Mouse (Mus musculus): Measurements from ENCODE around the gene Ankrd27. TPM values are rescaled to one million over a fixed set of nuclear protein-coding genes. Genes with fewer than 3 reads are reported as not detected.

Gene Ankrd27
- polyA plus RNA-seq, 1 experiment: 30.6 TPM

DNA sequence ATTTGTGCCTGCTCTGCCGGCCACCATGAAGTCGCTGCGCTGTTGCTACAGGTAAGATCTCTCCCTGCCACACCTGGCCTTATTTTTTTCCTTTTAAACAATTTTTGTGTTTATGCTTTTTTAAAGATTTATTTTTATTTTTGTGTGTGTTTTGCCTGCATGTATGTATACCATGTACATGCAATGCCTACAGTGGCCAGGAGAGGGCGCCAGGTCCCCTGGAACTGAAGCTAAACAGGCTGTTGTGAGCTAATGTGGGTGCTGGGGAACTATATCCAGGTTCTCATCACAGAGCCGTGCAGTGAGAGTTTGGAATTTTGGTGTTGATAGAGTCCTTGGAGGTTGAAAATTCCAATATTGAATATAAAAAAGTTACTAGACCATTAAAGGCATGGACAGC is 42.5 kb downstream of the Ankrd27 start:
- DNase-seq (ENCODE audit: extremely low spot score in 1 of 2, low spot score in 1 of 2): peak in 1 of 2 experiments; percentile 36

DNA sequence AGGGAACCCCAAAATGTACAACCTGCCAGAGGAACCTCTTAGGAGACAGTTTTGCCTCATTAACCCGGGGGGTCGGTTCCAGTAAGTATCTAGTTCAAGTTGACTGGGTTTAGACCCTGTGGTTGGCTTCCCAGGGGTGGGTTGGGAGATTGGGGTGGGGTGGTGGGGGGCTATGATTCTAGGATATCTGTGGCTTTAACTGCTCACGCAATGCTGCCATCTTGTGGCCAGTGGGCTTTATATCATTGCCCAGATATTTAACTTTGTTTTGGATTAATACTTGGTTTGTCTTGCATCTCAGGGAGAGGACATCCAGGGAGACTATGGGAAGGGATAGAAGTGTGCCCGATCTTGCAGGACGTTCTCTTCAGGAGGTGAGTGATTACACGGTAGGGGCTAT is 50.2 kb downstream of the Ankrd27 start:
- DNase-seq (ENCODE audit: extremely low spot score in 1 of 2, low spot score in 1 of 2): peak in 1 of 2 experiments; percentile 54

DNA sequence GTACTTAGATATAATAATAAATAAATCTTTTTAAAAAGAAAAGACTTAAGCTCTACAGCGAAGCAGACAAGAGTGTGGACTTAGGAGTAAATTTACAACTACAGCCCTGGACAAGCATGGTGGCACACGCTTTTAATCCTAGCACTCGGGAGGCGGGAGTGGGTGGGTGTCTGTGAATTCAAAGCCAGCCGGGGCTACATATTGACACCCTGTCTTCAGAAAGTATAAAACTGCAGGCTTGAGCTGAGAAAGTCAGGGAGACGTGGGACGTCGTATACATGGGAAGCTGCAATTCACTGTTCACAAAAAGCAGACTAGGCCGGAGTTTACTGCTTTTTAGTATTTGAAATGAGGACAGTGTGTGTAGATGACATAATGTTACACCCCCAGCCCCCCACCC is 50.8 kb downstream of the Ankrd27 start:
- DNase-seq (ENCODE audit: extremely low spot score in 1 of 2, low spot score in 1 of 2): peak; percentile 43 to 45

- no peak for DNase-seq (ENCODE audit: extremely low spot score in 1 of 2, low spot score in 1 of 2)
Observed at GRCm38 (mm10) chr7:35640072-35640471, 54.0 kb downstream of the Ankrd27 start.

- DNase-seq (ENCODE audit: extremely low spot score in 1 of 2, low spot score in 1 of 2): no peak
Observed at GRCm38 (mm10) chr7:35646317-35647081, 60.5 kb downstream of the Ankrd27 start.

- DNase-seq (ENCODE audit: extremely low spot score in 1 of 2, low spot score in 1 of 2): peak; percentile 90 to 99
Observed at GRCm38 (mm10) chr7:35647101-35647698, 61.2 kb downstream of the Ankrd27 start, which contains the start of gene Pdcd5. Gene Pdcd5, minus strand, starts transcription at chr7:35647521.

GRCm38 (mm10) chr7:35648239-35649069 is 62.4 kb downstream of the Ankrd27 start:
- DNase-seq (ENCODE audit: extremely low spot score in 1 of 2, low spot score in 1 of 2): no peak

DNA sequence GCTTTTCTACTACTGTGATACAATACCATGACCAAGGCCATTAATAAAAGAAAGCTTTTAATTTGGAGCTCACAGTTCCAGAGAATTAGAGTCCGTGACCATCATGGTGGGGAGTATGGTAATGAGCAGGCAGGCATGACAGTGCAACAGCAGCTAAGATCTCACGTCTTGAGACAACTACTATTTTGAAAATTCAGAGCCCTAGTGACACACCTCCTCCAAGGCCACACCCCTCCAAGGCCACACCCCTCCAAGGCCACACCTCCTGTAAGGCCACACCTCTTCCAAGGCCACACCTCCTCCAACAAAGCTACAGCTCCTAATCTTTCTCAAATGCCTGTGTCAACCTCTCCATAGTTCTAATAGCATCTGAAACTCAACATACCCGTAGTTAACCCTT is 63.0 kb downstream of the Ankrd27 start:
- DNase-seq (ENCODE audit: extremely low spot score in 1 of 2, low spot score in 1 of 2): no peak

DNA sequence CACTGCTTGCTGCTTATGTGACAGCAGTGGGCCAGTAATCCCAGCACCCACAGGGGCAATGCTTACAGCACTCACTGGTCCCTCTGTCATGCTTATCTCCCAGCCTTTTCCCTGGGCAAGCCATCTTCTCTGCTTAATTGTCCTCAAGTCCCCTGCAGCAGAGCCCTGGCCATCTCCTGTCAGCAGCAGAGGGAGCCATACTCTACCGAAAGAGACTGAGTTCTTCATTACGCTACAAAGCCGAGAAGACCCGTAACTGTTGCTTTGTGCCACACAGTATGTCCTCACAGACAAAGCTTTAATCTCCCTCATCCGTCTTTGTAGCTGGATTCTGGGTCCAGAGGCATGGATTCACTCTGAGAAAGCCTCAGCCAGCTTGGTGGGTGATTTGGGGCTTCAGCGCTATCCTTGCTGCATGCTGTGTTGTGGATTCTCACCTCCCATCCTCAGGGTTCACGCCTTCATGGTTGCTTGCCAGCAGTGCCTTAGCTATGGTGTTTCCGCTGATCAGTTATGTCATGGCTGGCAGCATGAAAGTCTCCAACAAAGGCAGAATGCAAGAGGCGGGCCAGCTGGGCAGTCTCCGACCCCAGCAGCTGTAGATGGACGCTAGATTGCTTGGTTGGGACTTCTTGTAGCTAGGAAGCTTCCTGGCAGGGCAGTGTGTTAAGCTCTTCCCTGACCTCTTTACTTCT is 64.8 kb downstream of the Ankrd27 start:
- DNase-seq (ENCODE audit: extremely low spot score in 1 of 2, low spot score in 1 of 2): peak in 1 of 2 experiments; percentile 77

DNA sequence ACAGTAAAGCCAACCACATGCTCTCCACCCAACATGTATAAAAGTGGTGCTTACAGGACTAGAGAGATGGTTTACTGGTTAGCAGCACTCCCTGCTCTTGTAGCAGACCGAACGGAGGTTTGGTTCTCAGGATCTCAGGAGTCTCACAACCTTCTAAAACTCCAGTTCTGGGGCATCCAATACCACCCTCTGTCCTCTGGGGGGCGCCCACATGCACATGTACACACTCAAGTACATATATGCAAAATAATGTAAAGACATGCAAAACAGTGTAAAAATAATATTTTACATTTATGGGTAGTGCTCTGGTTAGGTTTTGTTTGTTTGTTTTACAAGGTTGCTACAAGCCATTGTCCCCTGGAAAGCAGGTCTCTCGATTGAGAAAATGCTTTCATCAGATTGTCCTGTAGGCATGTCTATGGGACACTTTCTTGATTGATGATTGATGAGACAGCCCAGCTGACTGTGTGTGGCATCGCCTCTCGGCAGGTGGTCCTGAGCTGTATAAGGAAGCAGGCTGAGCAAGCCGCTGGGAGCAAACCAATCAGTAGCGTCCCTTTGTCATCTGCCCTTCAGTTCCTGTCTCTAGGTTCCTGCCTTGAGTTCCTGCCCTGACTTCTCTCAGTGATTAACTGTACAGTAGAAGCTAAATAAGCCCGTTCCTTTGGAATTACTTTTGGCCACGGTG is 65.7 kb downstream of the Ankrd27 start:
- DNase-seq (ENCODE audit: extremely low spot score in 1 of 2, low spot score in 1 of 2): no peak

DNA sequence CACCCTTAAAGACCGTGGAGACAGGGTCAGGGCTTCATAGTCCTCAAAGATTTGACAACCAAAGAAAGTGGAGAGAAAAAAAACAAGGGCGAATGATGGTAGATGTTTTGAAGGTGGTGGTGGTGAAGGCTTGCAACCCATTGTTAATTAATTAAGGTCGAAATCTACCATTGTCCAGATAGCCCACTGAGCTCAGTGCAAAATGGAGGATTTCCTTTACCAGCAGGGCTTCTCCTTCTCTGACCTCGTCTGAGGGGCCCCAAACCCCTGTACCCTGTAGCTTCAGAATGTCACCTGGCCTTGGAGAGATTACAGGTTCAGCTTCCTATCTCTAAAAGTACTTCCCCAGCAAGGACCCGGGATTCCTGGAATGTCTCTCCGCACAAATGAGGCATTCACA is 71.8 kb downstream of the Ankrd27 start:
- DNase-seq (ENCODE audit: extremely low spot score in 1 of 2, low spot score in 1 of 2): no peak

DNA sequence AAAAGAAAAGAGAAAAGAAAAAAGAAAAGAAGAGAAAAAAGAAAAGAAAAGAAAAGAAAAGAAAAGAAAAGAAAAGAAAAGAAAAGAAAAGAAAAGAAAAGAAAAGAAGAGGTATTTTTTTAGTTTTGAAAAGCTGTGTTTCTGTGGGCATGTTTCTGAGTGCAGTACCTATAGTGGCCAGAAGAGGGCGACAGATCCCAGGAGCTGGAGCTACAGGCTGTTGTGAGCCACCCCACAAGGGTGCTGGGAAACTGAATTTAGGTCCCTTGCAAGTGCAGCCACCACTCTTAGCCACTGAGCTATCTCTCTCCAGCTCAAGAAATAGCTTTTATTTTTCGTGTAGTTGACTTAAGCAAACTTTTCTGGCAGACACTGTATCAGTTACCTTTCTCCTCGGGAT is 73.1 kb downstream of the Ankrd27 start:
- DNase-seq (ENCODE audit: extremely low spot score in 1 of 2, low spot score in 1 of 2): peak in 1 of 2 experiments; percentile 34

DNA sequence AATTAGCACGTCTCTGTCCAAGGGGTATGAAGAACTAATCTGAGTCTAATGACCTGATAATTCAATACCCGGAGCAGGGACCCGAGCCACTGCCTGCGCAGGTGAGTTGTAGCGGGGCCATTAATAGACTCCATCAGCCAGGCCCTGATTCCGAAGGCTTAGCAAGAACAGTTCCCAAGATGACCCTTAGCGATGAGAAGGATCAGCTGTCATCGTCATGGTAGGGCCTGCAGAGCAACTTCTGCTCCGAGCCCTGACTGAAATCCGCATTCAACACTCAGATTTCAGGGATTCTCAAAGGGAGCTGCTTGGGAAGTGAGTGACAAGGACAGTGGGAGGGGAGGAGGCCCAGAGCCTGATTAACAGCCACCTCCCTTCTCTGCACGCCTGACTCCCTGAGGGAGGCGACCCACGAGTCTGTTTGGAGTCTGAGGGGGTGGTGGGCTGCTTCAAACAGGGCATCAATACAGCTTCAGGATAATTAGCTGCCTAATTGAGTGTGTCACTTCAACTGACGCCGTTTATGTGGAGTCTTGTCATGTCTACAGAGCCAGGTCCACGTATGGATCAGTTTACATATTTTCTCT is 77.8 kb downstream of the Ankrd27 start:
- DNase-seq (ENCODE audit: extremely low spot score in 1 of 2, low spot score in 1 of 2): no peak

- peak in 1 of 2 experiments; percentile 30 for DNase-seq (ENCODE audit: extremely low spot score in 1 of 2, low spot score in 1 of 2)
Observed at GRCm38 (mm10) chr7:35668066-35669041, 82.3 kb downstream of the Ankrd27 start.

DNA sequence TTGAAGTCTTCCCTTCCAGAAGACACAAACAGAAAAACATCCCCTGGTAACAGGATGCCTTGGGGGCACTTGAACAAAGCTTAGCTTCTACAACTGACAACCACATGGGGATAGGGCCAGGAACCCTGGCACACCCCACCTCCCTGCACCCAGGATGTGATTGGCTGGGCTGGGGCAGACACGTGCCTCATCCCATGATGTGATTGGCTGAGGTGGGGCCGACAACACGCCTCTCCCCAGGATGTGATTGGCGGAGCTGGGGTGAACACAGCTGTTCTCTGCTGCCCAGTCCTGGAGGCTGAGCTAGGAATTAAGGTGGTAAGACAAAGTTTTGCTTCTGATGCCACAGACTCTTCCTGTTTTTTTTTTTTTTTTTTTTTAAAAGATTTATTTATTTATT is 92.9 kb downstream of the Ankrd27 start:
- DNase-seq (ENCODE audit: extremely low spot score in 1 of 2, low spot score in 1 of 2): no peak

DNA sequence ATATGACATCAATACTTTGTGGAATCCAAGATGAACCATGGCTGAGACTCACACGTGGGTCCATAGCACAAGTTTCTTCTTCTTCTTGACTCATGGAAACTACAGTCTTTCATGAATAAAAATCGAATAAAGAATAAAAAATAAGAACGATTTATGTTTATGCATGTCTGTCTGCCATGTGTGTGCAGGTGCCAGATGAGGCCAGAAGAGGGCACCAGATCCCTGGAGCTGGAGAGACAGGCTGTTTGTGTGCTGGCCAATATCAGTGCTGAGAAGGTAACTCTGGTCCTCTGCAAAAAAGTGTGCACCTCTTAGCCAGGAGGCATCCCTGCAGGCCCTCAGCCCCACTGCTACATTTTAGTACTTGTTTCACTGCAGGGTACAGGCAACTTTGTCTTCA is 95.5 kb downstream of the Ankrd27 start:
- DNase-seq (ENCODE audit: extremely low spot score in 1 of 2, low spot score in 1 of 2): no peak

GRCm38 (mm10) chr7:35683409-35684122 is 97.5 kb downstream of the Ankrd27 start:
- no peak for DNase-seq (ENCODE audit: extremely low spot score in 1 of 2, low spot score in 1 of 2)

GRCm38 (mm10) chr7:35686216-35686615 is 100.2 kb downstream of the Ankrd27 start:
- DNase-seq (ENCODE audit: extremely low spot score in 1 of 2, low spot score in 1 of 2): no peak
